Mouse (Mus musculus): ENCODE measurements around the gene Nptx2.

DNA sequence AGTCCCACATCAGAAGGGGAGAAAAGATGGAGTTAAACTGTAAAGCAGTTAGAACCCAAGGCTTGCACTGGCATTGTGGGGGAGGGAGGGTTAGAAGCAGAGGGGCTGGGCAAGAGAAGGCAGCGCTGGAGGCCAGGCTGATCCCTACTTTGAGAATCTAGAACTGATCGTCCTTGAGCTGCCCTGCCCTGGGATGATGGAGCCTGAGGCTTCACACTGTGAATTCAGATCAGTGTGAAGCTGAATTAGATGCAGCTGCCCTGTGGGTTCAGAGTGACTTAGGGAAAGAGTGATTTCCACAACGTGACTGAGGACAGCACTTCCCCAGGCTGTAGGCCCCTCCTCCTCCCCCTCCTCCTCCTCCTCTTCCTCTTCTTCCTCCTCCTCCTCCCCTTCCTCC, 25.6 kb upstream of the Nptx2 start:
- TF ChIP-seq CTCF (IDR thresholded peaks at IDR 0.05; ENCODE audit: extremely low read depth, insufficient read depth, insufficient read length, insufficient replicate concordance): no peak
- TF ChIP-seq POLR2A (IDR thresholded peaks at IDR 0.05; ENCODE audit: low read depth, low read length): no peak
